Mouse (Mus musculus) 3134 (cell line): ENCODE measurements around the gene Il17rc.
A peak's percentile ranks its signal among the peaks of the same experiment; 100 is the strongest.

Experiments used
- DNase-seq: peaks from one replicate; pipeline ENCODE4 v3.0.0-alpha.2; 2011; ENCODE audit warnings: low spot score; ENCODE audit not compliant: insufficient read length; ENCODE audit errors: extremely low read depth

Il17rc gene

DNA sequence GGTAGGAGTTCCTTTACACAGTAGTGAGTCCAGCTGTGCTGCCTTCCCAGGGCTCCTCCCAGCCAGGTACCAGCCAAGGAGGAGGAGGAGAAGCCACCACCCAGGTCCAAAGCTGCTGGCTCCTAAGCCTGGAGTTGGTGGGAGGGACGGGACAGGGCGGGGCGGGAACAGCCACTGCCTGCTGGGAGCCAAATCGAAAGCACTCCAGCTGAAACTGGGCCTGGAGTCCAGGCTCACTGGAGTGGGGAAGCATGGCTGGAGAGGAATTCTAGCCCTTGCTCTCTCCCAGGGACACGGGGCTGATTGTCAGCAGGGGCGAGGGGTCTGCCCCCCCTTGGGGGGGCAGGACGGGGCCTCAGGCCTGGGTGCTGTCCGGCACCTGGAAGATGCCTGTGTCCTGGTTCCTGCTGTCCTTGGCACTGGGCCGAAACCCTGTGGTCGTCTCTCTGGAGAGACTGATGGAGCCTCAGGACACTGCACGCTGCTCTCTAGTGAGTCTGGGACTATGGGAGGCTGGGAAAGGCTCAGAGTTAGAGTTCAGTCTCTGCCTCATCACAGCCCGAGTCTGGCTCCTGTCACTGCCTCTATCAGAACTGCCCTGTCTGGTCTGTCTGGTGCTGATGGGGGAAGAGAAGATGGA, at the start of gene Il17rc:
TSS of gene Il17rc (plus strand) at position 131 of the 640 bp plus-strand sequence.
- DNase-seq, result peak; percentile 97

DNA sequence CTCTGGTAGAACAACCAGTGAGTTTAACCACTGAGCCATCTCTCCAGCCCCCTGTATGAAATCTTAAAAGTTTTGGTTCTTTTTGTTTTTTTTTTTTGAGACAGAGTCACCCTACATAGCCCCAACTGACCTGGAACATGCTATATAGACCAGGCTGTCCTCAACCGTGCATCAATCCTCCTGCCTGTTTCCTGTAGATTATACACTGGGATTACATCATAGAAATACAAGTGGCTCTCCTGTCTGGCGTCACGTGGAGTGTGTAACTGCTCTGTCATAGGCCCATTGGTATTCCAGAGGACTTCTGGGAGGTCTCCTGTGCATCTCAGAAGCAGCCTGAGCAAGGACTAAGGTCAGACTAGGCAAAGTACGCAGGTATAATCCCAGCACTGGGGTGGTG, 48.2 kb upstream of the Il17rc start:
- no peak for DNase-seq

DNA sequence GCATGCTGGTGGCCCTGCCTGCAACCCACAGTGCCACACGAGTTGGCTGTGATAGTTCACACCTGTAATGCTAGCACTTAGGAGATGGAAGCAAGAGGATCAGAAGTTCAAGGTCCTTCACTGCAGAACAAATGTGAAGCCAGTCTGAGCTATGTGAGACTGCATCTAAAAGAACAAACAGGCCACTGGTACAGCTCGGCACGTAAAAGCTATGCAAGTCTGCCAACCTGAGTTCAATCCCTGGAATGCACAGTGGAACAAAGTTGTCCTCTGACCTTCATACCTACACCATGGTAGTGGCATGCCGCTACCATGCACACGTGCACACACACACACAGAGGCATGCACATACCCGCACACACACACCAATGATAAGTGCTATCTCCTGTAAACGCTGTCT, 47.0 kb upstream of the Il17rc start:
- DNase-seq, result no peak

DNA sequence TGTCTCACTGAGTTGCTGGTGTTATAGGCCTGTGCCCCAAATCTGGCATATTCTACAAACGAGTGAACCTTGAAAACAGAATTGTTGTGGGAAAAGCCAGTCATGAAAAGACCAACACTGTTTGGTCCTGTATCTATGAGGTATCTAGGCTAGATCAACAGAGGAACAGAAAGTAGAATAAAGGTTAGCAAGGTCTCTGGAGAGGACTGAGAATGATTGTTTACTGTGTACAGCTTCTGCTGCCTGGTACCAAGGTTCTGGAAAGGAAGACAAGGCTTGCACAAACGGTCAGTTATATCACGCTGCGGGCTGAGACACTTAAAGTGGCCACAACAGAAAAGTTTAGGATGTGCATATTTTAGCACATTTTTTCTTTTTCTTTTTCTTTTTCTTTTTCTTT, 44.5 kb upstream of the Il17rc start:
- DNase-seq, result no peak

DNA sequence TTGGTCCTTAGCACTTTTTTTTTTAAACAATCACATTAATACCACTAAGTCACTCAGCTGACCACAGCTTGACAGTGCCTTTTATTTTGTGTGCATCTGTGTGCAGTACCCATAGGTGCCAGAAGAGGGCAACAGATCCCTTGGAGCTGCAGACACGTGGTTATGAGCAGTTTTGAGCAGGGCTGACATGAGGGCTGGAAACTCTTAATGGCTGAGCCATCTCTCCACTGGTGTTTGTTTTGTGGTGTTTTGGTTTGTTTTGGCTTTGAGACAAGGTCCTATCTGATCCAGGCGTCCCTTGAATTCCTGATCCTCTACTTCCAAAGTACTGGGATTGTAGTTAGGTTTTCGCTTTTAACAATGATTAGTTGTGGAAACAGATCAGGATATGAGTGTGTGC, 43.8 kb upstream of the Il17rc start:
- no peak for DNase-seq

DNA sequence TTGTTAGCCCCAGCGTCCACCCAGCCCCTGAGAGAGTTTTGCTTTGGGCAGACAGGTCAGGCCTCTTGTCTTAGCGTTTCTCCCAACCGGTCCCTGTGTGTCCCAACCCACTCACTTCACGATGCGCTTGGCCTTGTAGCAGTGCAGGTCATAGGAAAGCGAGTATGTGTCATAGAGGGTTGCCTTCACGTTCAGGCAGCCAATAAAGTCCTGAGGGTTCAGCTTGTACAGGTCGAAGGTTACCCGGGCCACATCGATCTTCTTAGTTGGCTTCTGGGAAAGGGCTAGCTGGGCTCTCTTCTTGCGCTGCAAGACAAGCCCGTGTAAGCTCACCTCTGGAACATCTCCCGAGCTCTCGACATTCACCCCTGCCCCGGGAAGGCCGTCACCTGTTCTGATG, 43.2 kb upstream of the Il17rc start:
- DNase-seq, result no peak

DNA sequence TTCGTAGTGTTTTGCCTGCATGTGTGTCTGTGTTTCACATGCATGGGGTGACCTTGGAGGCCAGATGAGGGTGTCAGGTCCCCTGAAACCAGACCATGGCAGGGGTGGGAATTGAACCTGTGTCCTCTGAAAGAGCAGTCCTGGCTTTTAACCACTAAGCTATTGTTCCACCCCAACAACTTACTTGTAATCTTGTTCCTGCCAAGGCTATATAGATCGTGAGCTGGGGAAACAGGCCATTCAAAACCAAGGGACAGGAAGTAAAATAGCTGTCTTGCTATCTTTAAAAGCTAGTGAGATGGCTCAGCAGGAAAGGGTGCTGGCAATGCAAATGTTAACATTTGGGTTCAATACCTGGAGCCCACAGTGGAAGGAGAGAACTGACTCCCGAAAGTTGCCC, 41.3 kb upstream of the Il17rc start:
- no peak for DNase-seq

DNA sequence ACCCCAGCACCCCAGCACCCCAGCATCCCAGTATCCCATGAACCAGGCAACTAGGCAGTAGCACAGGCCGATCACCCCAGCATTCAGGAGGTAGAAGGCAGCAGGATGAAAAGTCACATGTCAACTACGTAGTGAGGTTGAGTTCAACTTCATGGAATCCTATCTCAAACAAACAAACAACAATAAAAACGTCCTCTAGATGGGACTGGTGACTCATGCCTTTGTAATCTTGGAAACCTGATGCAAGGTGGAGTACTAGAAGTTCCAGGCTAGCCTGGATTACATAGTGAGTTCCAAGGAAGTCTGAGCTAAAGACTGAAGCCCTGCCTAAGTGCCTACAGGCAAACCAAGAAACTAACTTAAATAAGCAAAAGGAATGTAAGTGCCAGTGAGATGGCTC, 40.4 kb upstream of the Il17rc start:
- no peak for DNase-seq

DNA sequence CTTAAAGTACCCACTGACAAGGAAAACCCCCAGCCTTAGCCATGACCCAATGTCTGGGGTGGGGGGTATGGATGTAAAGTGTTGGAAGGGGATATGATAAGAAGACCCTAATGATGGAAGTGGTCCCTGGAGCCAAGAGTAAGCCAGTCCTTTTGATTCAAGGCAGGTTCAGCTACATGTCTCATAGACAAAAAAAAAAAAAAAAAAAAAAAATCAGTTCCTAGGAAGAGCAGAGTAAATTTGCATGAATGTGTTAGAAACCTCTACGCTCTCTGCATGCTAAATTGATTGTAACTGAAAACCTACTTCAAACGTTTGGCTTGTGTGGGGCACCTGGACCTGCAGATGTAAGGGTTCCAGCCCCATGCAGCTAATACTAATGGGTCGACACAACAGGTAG, 39.4 kb upstream of the Il17rc start:
- no peak for DNase-seq

DNA sequence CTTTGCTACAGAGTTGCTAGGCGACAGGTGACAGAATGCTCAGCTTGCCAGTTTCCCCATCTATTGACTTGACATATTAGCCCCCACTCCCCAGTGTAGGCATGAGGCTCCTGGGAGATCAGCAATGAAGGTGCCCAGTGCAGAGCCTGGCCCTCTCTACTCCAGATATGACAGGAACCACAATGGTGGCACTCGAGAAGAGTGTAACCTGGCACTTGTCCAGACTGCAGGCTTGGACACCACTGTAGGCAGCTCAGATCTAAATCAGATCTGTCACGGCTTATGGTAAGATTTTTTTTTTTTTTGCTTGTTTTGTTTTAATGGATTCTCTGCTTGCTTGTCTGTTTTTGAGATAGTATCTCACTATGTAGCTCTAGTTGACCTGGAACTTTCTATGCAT, 37.6 kb upstream of the Il17rc start:
- no peak for DNase-seq

DNA sequence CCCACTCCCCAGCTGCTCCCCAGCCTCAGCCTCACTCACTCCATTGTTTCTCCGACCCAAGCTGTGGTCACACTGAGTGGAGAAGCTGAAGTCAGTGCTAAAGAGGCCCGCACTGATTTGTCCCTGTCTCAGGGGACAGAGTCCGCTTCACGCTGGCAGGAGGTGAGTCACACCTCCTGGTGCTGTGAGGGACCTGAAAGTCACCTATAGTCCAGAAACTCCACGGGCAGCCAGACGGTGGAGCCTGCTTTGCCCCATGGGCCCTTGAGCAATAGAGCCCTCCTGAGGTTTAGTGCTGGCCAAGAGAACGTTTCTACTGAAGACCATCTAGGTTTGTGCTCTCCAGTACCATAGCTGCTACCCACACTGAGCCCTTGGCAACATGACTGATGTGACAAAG, 36.5 kb upstream of the Il17rc start:
- DNase-seq, result no peak

DNA sequence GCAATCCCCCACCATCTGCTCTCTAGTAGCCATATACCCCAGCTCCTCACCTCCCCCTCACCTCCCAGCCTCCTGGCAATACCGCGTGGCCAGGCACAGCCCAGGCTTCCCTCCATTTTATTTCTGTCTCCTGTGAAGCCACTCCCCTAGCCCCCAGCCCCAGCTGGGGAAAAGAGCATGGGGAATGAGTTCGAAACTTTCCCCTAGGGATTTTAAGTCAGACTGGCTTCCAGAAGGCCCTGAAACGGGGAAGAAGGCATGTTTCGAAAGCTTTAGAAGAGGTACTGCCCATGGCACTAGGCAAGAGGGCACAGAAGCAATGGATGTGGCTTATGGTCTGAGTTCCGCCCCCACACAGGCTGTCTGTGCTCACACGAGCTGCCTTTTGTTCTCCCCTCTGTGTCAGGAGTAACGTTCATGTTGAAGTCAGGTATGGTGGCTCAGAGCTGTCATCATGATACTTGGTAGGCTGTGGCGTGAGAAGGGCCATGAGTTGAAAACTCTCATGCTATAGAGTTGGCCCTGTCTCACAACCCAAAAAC, 35.5 kb upstream of the Il17rc start, which contains the start of gene Cidec:
TSS of gene Cidec (minus strand) at position 97 of the 542 bp plus-strand sequence.
- no peak for DNase-seq

DNA sequence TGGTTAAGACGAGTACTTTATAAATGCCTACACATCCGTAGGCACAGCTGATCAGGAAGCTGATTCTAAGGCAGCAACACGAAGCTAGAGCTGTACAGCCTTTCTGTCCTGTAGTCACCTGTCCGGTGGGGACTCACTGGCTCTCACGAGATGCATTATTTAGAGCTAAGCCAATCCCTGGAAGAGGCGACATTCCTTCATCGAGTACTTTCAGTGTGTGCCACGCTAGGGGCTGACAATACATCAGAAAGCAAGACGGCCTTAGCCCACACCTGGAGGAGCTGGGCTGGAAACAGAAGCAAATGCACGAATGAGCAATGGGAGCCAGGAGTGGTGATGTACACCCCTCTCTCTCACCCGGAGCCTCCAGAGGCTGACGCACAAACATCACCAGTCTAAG, 34.1 kb upstream of the Il17rc start:
- DNase-seq, result no peak

DNA sequence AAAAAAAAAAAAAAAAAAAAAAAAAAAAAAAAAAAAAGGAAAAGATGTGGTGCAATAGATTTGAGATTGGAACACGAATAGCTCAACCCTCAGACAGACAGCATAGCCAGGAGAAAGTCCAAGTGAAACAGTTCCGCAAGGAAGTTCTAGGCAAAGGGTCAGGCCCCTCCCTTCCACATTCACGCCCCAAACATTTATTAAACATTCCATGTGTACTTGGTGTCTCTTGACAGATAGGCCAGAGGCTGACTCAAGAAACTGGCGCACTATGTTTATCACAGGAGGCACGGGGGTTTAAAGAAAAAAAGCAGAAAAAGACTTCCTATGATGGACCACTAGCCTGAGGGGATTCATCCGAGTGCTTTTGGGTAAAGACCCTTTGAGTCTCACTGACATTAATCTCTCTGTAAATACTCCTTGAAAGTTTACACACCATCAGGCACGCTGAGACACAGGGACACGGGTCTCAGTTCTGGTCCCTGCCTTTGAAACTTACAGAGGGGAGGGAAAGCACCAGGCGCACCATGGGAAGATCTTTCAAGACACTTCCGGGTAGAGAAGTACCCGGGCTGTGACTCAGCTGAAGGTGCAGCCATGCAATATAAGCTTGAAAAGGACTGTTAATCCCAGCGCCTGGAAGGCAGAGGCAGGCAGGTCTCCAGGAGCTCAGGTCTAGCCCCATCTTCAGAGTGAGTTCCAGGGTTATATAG, 32.4 kb upstream of the Il17rc start:
- no peak for DNase-seq

DNA sequence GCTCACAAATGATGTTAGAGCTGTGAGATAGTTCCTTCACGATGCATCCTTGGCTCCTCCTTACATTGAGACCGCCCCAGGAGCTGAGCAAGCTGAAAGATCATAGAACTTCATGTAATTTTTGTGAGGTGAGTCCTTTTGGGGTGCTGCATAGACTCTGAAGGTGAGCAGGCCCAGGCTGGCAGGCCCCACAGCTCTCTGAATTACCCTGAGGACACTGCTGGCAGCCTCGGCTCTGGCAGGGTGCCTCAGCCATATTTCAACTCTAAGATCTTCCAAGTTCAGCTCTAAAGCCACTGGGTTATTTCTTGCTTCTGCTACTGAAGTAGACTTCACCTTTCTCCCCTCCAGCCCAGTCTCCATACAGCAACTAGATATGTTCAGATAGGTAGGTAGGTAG, 30.5 kb upstream of the Il17rc start:
- DNase-seq, result no peak

DNA sequence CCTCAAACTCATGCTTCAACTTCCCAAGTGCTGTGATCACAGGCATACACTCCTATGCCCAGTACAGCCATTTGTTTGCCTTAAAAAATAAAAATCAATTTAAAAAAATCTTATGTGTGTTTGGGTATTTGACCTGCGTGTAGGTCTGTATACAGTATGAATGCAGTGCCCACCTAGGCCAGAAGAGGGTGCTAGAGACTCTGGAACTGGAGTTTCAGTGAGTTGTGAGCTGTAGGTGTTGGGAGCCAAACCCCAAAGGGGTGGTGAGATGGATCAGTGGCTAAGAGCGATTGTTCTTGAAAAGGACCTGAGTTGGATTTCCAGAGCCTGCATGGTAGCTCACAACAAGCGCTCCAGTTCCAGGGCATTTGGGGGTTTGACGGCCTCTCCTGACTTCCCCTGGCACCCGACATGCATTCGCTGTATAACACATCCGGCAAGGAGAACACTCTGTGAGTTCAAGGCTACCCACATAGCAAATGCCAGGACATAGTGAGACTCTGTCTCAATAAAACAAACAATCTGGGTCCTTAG, 30.0 kb upstream of the Il17rc start:
- DNase-seq, result peak; percentile 70

DNA sequence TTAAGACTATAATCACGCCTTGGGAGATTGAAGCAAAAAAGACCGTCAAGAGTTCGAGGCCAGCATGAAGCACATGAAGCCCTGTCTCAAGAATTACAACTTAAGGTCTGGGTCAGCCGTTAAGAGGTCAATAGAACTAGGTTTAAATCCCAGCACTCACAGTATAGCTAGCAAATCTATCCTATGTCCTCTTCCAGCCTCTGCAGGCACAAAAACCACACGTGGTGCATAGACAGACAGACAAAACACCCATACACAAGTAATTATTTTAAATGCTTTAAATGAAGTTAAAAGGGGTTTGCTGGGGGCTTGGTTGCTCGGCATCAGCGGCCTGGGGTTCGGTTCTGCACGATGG, 29.2 kb upstream of the Il17rc start:
- DNase-seq, result no peak

DNA sequence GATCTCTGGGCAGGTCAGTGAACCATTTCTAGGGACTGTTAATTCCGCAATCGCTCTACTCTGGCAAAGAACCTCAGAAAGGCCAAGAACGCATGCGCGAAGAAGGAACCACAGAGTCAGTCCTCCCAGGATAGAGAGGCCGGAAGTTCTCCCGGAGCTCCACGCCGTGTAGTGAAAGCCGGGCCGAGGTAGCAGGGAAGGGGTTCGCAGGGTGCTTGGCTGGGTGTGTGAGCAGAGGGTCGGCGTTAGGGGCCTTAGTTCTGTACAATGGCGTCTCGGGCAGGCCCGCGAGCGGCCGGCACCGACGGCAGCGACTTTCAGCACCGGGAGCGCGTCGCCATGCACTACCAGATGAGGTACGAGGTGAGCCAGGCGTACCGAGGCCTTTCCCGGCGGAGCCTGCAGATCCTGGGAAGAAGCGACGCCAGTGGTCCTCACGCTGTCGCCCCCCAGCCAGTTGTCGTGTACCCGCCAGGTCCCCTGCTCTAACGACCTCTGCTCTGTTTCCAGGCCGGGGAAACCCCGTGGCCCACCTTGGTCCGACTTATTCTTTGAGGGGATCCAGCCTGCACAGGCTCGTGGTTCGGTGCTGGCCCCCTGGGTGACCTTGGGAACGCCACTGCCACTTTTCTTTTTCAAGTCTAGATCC, 28.7 kb upstream of the Il17rc start, which contains the start of gene Jagn1:
TSS of gene Jagn1 (plus strand) at position 128 of the 649 bp plus-strand sequence.
- DNase-seq, result peak; percentile 87

DNA sequence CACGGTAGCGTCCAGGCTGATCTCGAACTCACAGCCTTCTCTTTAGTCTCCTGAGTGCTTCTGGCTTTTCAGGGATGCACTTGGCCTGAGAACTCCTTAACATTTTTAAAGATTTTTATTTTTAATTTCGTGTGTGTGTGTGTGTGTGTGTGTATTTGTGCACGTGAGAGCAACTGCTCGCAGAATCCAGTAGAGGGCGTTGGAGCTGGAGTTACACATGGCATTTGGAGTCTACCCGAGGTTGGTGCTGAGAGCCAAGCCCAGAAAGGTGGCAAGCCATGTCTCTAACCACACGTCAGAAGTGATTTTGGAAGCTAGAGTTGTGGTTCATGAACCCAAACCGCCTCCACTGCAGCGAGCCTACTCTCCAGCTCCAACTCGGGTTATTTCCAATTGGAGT, 28.1 kb upstream of the Il17rc start:
- no peak for DNase-seq

DNA sequence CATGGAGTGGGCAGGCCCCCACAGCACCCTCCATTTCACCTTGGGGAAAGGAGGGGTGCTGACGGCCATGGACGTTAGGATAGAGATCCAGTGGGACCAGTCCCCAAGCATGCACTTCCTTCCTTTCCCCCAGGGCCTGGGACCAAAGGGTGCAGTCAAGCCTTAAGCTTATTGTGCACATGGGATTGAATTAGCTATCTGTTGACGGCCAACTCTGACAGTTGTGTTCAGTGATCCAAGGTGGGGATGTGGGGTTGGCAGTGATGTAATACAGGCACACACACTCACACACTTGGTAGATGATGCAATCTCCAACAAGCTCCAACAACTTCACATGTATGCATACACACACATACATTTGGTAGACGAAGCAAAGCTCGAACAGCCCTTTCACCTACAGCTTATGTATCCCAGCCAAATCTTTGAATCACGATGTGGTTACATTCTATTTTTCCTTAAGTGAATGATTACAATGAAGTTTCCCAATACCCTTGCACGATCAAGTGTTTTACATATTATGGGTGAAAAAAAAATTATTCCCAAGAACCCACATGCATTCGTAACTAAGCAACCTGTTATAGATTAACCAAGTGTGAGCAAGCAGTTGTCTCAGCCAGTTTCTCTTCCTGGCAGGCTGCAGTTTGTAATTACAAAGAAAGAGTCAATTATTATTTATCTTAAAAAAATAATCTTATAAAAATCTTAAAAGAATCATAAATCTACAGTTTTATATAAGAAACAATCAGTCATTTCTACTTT, 26.8 kb upstream of the Il17rc start:
- DNase-seq, result no peak

DNA sequence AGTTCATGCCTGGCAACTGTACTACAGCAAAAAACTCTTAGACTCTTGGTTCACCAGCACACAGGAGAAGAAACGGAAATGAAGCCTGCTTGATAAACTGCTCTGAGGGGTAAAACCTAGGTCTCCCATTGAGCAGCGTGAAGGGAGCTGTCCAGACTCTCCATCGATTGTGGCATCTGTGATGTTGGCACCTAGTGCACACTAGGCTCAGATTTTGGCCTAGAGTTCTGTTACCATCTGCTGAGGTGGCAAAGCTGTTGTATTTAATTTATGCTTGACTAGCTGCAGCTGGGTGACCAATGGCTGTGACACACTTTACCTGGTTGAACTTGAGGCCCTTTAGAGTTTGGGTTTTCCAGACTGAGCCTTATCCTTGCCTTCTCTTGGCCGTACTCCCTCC, 23.6 kb upstream of the Il17rc start:
- no peak for DNase-seq
